Mouse (Mus musculus) heart, embryonic 14.5 days (tissue): ENCODE results near the gene Parva. TPM values are rescaled to one million over a fixed set of nuclear protein-coding genes. Genes with fewer than 3 reads are reported as not detected.

Source experiments
- ATAC-seq: fragments of 200-750 bp; cut with Nextera tagmentation; 2 replicates; pipeline ENCODE4 v1.8.0; 2017; ENCODE audit warnings: low read depth, moderate TSS enrichment; ENCODE audit not compliant: insufficient number of reproducible peaks, insufficient read depth, low FRiP score
- H3K27ac ChIP-seq, 2 experiments: fragments of 200-500 bp in 1 of 2; fragments of 300-500 bp in 1 of 2; sonication (generic) in 1 of 2; replicated peaks in 1 of 2; 2 replicates each; pipeline ENCODE4 v1.5.1; 2012 to 2014; ENCODE audit warnings: low read depth in 2 of 2, low read length in 2 of 2, control low read depth in 1 of 2, mild to moderate bottlenecking in 1 of 2, mixed read lengths in 1 of 2; ENCODE audit not compliant: control insufficient read depth in 1 of 2, insufficient read depth in 1 of 2
- H3K27me3 ChIP-seq: fragments of 300-500 bp; sonication (generic); 2 replicates; pipeline ENCODE4 v1.6.1; 2014; ENCODE audit warnings: mild to moderate bottlenecking, low read length, control low read depth; ENCODE audit not compliant: control insufficient read depth, insufficient read depth
- H3K36me3 ChIP-seq: fragments of 300-500 bp; sonication (generic); 2 replicates; pipeline ENCODE4 v1.6.1; 2014; ENCODE audit warnings: mild to moderate bottlenecking, control low read depth, low read length, mixed read lengths; ENCODE audit not compliant: control insufficient read depth, insufficient read depth
- H3K4me1 ChIP-seq, 2 experiments: fragments of 200-500 bp in 1 of 2; fragments of 300-500 bp in 1 of 2; sonication (generic) in 1 of 2; 2 replicates each; pipeline ENCODE4 v1.6.1; 2012 to 2014; ENCODE audit warnings: low read length in 2 of 2, control low read depth in 1 of 2, mixed read lengths in 1 of 2; ENCODE audit not compliant: control insufficient read depth in 2 of 2, insufficient read depth in 2 of 2
- H3K4me2 ChIP-seq: fragments of 300-500 bp; sonication (generic); 2 replicates; pipeline ENCODE4 v1.6.1; 2014; ENCODE audit warnings: mild to moderate bottlenecking, low read length
- H3K4me3 ChIP-seq, 2 experiments: fragments of 200-500 bp in 1 of 2; fragments of 300-500 bp in 1 of 2; sonication (generic) in 1 of 2; 2 replicates each; pipeline ENCODE4 v1.5.1; 2012 to 2014; ENCODE audit warnings: low read length in 2 of 2, mild to moderate bottlenecking in 2 of 2, control low read depth in 1 of 2, low read depth in 1 of 2, moderate library complexity in 1 of 2; ENCODE audit not compliant: control insufficient read depth in 1 of 2, insufficient read depth in 1 of 2
- H3K9ac ChIP-seq: fragments of 300-500 bp; sonication (generic); 2 replicates; pipeline ENCODE4 v1.6.1; 2014; ENCODE audit warnings: mild to moderate bottlenecking, low read length
- H3K9me3 ChIP-seq: fragments of 300-500 bp; sonication (generic); 2 replicates; pipeline ENCODE4 v1.6.1; 2016; ENCODE audit warnings: low read length, control low read depth; ENCODE audit not compliant: control insufficient read depth
- WGBS: fragments of 180-500 bp; shearing (Covaris S2); extraction: QIAGEN DNeasy Blood & Tissue Kit; methylation state at CpG from one replicate; pipeline ENCODE4 v1.1.7; 2014; 5-methylcytosine and 5-hydroxymethylcytosine counted together
- polyA plus RNA-seq: library from polyadenylated mRNA; unstranded; fragments of >200 nt; fragmentation: Nextera tagmentation; extraction: Ambion mirVana; gene quantifications from 2 replicates; pipeline ENCODE4 v1.2.1, GENCODE M21; 2014

Parva gene
- polyA plus RNA-seq, 1 experiment from 2014 or later: 79.1 TPM

DNA sequence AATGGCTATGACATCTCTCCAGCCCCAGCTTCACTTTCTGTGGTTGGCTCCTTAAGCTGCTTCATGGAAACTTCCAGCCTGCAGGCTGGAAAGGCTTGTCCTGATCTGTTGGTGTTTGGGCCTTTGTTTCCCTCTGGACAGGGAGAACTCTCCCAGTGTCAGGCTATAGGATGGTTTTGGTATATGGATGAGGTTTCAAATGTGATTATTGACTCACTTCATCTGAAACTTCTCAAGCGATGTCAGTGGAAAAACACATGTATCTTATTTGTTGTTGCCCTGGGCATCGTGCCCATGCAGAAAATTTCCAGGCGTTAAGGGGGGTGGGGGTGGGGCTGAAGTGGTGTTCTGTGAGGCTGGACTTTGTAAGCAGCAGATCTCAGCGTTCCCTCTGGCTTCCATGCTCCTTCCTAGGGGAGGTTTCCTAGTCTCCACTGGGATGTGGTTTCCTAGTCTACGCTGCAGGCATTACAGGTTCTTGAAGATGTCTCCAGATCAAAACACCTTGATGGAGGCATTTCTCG, 155.6 kb downstream of the Parva start:
- 62% methylated on average over 6 of the region's 6 CpGs for WGBS
- Histone ChIP-seq H3K27ac (no peak overlapping the region), H3K27me3 (no peaks in the 10 kb centered on the region), H3K9ac (no peak overlapping the region), H3K4me2 (no peak overlapping the region), H3K4me1 (no peaks in the 10 kb centered on the region; a peak in 1 of 4 replicates), H3K36me3 (peaks cover 56% of the 10 kb centered on the region), H3K9me3 (peaks cover 5% of the 10 kb centered on the region; the same call in 1 of the 2 replicates), H3K4me3 (no peak overlapping the region)
- ATAC-seq: no peak

GRCm38 (mm10) chr7:112587449-112587848, 160.1 kb downstream of the Parva start:
- peaks cover 54% of the 10 kb centered on the region for H3K36me3 ChIP-seq
- peaks cover 5% of the 10 kb centered on the region; the same call in 1 of the 2 replicates for H3K9me3 ChIP-seq
- H3K27ac ChIP-seq: no peak overlapping the region
- WGBS: 43% methylated on average over 1 of the region's 1 CpGs
- H3K27me3 ChIP-seq: no peaks in the 10 kb centered on the region
- no peaks in the 10 kb centered on the region; a peak in 1 of 4 replicates for H3K4me1 ChIP-seq
- no peak overlapping the region for H3K9ac ChIP-seq
- no peak overlapping the region for H3K4me2 ChIP-seq
- ATAC-seq: no peak
- H3K4me3 ChIP-seq: no peak overlapping the region

GRCm38 (mm10) chr7:112589530-112589929, 162.2 kb downstream of the Parva start:
- 78% methylated on average over 6 of the region's 6 CpGs for WGBS
- peaks cover 5% of the 10 kb centered on the region; the same call in 1 of the 2 replicates for H3K9me3 ChIP-seq
- H3K4me2 ChIP-seq: no peak overlapping the region
- H3K9ac ChIP-seq: no peak overlapping the region
- no peak overlapping the region for H3K27ac ChIP-seq
- H3K27me3 ChIP-seq: no peaks in the 10 kb centered on the region
- peaks cover 41% of the 10 kb centered on the region for H3K36me3 ChIP-seq
- H3K4me1 ChIP-seq: no peaks in the 10 kb centered on the region
- H3K4me3 ChIP-seq: no peak overlapping the region
- no peak for ATAC-seq

- H3K4me1 ChIP-seq: peaks cover 7 to 8% of the 10 kb centered on the region in 2 experiments
- no peak overlapping the region for H3K4me2 ChIP-seq
- no peak for ATAC-seq
- H3K27me3 ChIP-seq: no peaks in the 10 kb centered on the region
- H3K4me3 ChIP-seq: no peak overlapping the region
- H3K9ac ChIP-seq: no peak overlapping the region
- no peak overlapping the region for H3K27ac ChIP-seq
- H3K9me3 ChIP-seq: no peaks in the 10 kb centered on the region
- peaks cover 17% of the 10 kb centered on the region for H3K36me3 ChIP-seq
- 70% methylated on average over 5 of the region's 5 CpGs for WGBS
These were observed 166.3 kb downstream of the Parva start for GRCm38 (mm10) chr7:112593586-112593985.

DNA sequence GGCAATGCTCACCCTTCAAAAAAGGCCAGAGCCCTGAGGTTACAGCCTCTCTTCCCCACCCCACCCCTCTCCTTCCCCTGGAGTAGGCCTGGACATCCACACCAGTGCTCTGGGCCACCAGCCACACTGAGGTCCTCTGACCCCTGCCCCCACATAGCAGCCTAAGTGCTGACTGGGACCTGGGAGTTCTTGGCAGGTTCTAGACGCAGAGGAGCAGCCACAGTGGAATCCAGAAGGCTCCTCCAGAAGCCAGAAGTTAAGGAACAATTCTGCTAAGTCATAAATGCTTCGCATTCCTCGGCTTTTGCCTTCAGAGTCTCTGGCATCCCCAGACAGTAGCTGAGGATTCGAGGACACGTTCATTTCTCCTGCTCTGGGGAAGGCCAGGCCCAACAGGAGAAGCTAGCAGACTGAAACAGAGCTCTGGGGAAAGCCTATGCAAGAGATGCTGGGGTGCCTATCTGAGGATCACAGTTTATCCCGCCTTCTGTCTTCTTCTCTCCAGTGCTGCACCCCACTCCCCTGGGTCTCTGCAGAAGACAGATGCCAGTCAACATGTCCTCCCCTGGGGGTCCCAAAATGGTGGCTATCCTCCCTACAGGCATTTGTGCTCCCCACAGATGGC, 168.0 kb downstream of the Parva start:
- Histone ChIP-seq H3K9ac (no peak overlapping the region), H3K36me3 (peaks cover 11% of the 10 kb centered on the region; the same call in 1 of the 2 replicates), H3K4me3 (no peak overlapping the region), H3K9me3 (no peaks in the 10 kb centered on the region), H3K27me3 (no peaks in the 10 kb centered on the region), H3K27ac (no peak overlapping the region), H3K4me2 (no peak overlapping the region), H3K4me1 (peaks cover 13 to 19% of the 10 kb centered on the region in 2 experiments)
- ATAC-seq: no peak
- 33% methylated on average over 6 of the region's 6 CpGs for WGBS

DNA sequence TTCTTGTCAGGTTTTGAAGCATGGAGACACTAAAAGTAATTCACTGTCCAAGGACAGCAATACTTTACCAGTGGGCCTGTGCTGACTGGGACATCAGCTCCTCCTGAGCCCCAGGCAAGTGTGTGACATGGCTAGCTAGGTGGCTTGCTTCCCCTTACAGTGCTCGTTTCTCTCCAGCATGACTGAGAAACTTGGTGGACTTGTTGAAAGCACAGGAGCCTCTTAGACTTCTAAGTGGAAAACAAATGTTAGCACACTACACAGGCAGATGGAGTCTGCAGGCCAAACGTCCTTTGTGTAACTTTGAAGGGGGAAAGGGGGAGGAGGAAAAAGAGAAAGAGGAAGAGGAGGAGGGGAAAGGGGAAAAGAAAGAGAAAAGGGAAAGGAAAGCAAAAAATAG, 172.3 kb downstream of the Parva start:
- no peak for ATAC-seq
- Histone ChIP-seq H3K9me3 (no peaks in the 10 kb centered on the region), H3K4me2 (no peak overlapping the region), H3K36me3 (no peaks in the 10 kb centered on the region), H3K4me1 (peaks cover 15 to 21% of the 10 kb centered on the region in 2 experiments), H3K27me3 (no peaks in the 10 kb centered on the region), H3K9ac (peak overlapping the region; percentile 44; the same call in 1 of the 2 replicates), H3K27ac (peak overlapping the region in 1 of 2 experiments; percentile 70; a peak in 3 of 4 replicates), H3K4me3 (no peak overlapping the region)
- WGBS: 8% methylated on average over 2 of the region's 2 CpGs

- peak overlapping the region; percentile 59 to 67 for H3K27ac ChIP-seq
- 15% methylated on average over 3 of the region's 3 CpGs for WGBS
These were observed 172.9 kb downstream of the Parva start for GRCm38 (mm10) chr7:112600163-112600562.

More at GRCm38 (mm10) chr7:112600163-112600562, 172.9 kb downstream of the Parva start:
- Histone ChIP-seq H3K9ac (no peak overlapping the region), H3K4me2 (no peak overlapping the region), H3K27me3 (no peaks in the 10 kb centered on the region), H3K4me1 (peaks cover 15 to 18% of the 10 kb centered on the region in 2 experiments), H3K36me3 (no peaks in the 10 kb centered on the region), H3K9me3 (no peaks in the 10 kb centered on the region), H3K4me3 (no peak overlapping the region)
- ATAC-seq: no peak
